Mouse (Mus musculus) spleen, adult 2 months (tissue): Measurements from ENCODE around the gene Dlx6. TPM values are rescaled to one million over a fixed set of nuclear protein-coding genes. Genes with fewer than 3 reads are reported as not detected.

ENCODE experiments used
- DNase-seq, 2 experiments: peaks; one replicate each; pipeline versions ENCODE4 v3.0.0 to v3.0.0-alpha.2; 2012 to 2021; ENCODE audit warnings: low spot score in 2 of 2, low read depth in 1 of 2
- H3K27ac ChIP-seq: fragments of 200-500 bp; 2 replicates; pipeline ENCODE4 v1.5.1; 2012; ENCODE audit warnings: low read length, inconsistent platforms; ENCODE audit not compliant: insufficient read depth
- H3K27me3 ChIP-seq: fragments of 200-500 bp; 2 replicates; pipeline ENCODE4 v1.6.1; 2012; ENCODE audit warnings: mild to moderate bottlenecking, moderate library complexity, low read length, inconsistent platforms; ENCODE audit not compliant: control insufficient read depth, insufficient read depth
- H3K36me3 ChIP-seq: fragments of 200-500 bp; 2 replicates; pipeline ENCODE4 v1.6.1; 2012; ENCODE audit warnings: mild to moderate bottlenecking, low read length, inconsistent platforms; ENCODE audit not compliant: control insufficient read depth, insufficient read depth
- H3K4me1 ChIP-seq: fragments of 200-500 bp; 2 replicates; pipeline ENCODE4 v1.6.1; 2011; ENCODE audit warnings: inconsistent platforms; ENCODE audit not compliant: control insufficient read depth, insufficient read depth, insufficient read length
- H3K4me3 ChIP-seq: fragments of 200-500 bp; 2 replicates; pipeline ENCODE4 v1.5.1; 2011; ENCODE audit warnings: mild to moderate bottlenecking, inconsistent platforms; ENCODE audit not compliant: insufficient read depth, insufficient read length; ENCODE audit errors: extremely low read depth
- CTCF ChIP-seq: fragments of 200-500 bp; IDR thresholded peaks from 2 replicates; pipeline ENCODE4 v1.5.1; 2011; ENCODE audit warnings: mild to moderate bottlenecking, inconsistent platforms; ENCODE audit not compliant: insufficient read depth, insufficient read length, insufficient replicate concordance; ENCODE audit errors: extremely low read depth
- POLR2A ChIP-seq: fragments of 200-500 bp; IDR thresholded peaks from 2 replicates; pipeline ENCODE4 v1.6.1; 2011; ENCODE audit warnings: low read depth, low read length, inconsistent platforms
- WGBS: fragments of 180-500 bp; shearing (Covaris S2); methylation state at CpG from one replicate; pipeline ENCODE4 v1.1.7; 2018; 5-methylcytosine and 5-hydroxymethylcytosine counted together
- polyA plus RNA-seq: library from polyadenylated mRNA; depleted of rRNA; stranded (reverse); fragments of >200 nt; gene quantifications from 2 replicates; pipeline ENCODE4 v1.2.3, GENCODE M21; 2012

Gene Dlx6
- polyA plus RNA-seq, 1 experiment, result not detected

GRCm38 (mm10) chr6:6833301-6833700, 29.8 kb upstream of the Dlx6 start:
- H3K4me1 ChIP-seq, result no peaks in the 10 kb centered on the region
- TF ChIP-seq POLR2A (no peak), CTCF (no peak)
- 89% methylated on average over 3 of the region's 3 CpGs for WGBS
- H3K36me3 ChIP-seq, result no peaks in the 10 kb centered on the region
- H3K27me3 ChIP-seq, result no peaks in the 10 kb centered on the region
- H3K4me3 ChIP-seq, result no peak overlapping the region
- DNase-seq, result no peak
- no peak overlapping the region for H3K27ac ChIP-seq

GRCm38 (mm10) chr6:6848541-6848940, 14.6 kb upstream of the Dlx6 start:
- H3K27me3 ChIP-seq, result peaks cover 4% of the 10 kb centered on the region; the same call in 1 of the 2 replicates
- TF ChIP-seq POLR2A (no peak), CTCF (no peak)
- DNase-seq, result no peak
- H3K27ac ChIP-seq, result no peak overlapping the region
- H3K36me3 ChIP-seq, result no peaks in the 10 kb centered on the region
- no peaks in the 10 kb centered on the region for H3K4me1 ChIP-seq
- WGBS, result 25% methylated on average over 4 of the region's 4 CpGs
- no peak overlapping the region for H3K4me3 ChIP-seq

- H3K27ac ChIP-seq, result no peak overlapping the region
- H3K4me3 ChIP-seq, result no peak overlapping the region
- no peak for TF ChIP-seq POLR2A
- no peak for TF ChIP-seq CTCF
- H3K4me1 ChIP-seq, result no peaks in the 10 kb centered on the region
- no peaks in the 10 kb centered on the region for H3K36me3 ChIP-seq
- 10% methylated on average over 12 of the region's 12 CpGs for WGBS
- H3K27me3 ChIP-seq, result peaks cover 4% of the 10 kb centered on the region; the same call in 1 of the 2 replicates
- DNase-seq, result no peak
These were observed 13.4 kb upstream of the Dlx6 start for GRCm38 (mm10) chr6:6849744-6850143.

- DNase-seq, result no peak
- Histone ChIP-seq H3K27ac (no peak overlapping the region), H3K27me3 (peaks cover 4% of the 10 kb centered on the region; the same call in 1 of the 2 replicates), H3K36me3 (no peaks in the 10 kb centered on the region), H3K4me3 (no peak overlapping the region), H3K4me1 (no peaks in the 10 kb centered on the region)
- TF ChIP-seq CTCF (no peak), POLR2A (no peak)
- 13% methylated on average over 26 of the region's 26 CpGs for WGBS
These were observed 12.6 kb upstream of the Dlx6 start for GRCm38 (mm10) chr6:6850324-6851060.

GRCm38 (mm10) chr6:6851166-6851565, 12.0 kb upstream of the Dlx6 start:
- TF ChIP-seq POLR2A (no peak), CTCF (no peak)
- H3K27ac ChIP-seq, result no peak overlapping the region
- 9% methylated on average over 10 of the region's 10 CpGs for WGBS
- no peak overlapping the region for H3K4me3 ChIP-seq
- H3K36me3 ChIP-seq, result no peaks in the 10 kb centered on the region
- H3K4me1 ChIP-seq, result no peaks in the 10 kb centered on the region
- no peak for DNase-seq
- peaks cover 6% of the 10 kb centered on the region for H3K27me3 ChIP-seq

- 39% methylated on average over 3 of the region's 3 CpGs for WGBS
- Histone ChIP-seq H3K4me1 (no peaks in the 10 kb centered on the region), H3K4me3 (no peak overlapping the region), H3K36me3 (no peaks in the 10 kb centered on the region), H3K27me3 (peaks cover 8% of the 10 kb centered on the region), H3K27ac (no peak overlapping the region)
- DNase-seq, result no peak
- no peak for TF ChIP-seq CTCF
- no peak for TF ChIP-seq POLR2A
These were observed 10.2 kb upstream of the Dlx6 start for GRCm38 (mm10) chr6:6852944-6853343.

- no peaks in the 10 kb centered on the region for H3K4me1 ChIP-seq
- no peak for DNase-seq
- no peak overlapping the region for H3K4me3 ChIP-seq
- no peak overlapping the region for H3K27ac ChIP-seq
- 7% methylated on average over 9 of the region's 9 CpGs for WGBS
- no peaks in the 10 kb centered on the region for H3K36me3 ChIP-seq
- H3K27me3 ChIP-seq, result peaks cover 8% of the 10 kb centered on the region
- TF ChIP-seq POLR2A (no peak), CTCF (no peak)
These were observed 9.0 kb upstream of the Dlx6 start for GRCm38 (mm10) chr6:6854176-6854575.
